8 mouse cellular contexts compared by ENCODE assay signal in genomic region chr17:87282007-87282705, GRCm38 (mm10). TPM values are rescaled to one million over a fixed set of nuclear protein-coding genes. Genes with fewer than 3 reads are reported as not detected.
A peak's percentile ranks its signal among the peaks of the same experiment; 100 is the strongest.
DNase-seq lines count a peak whose midpoint lies in the region; ATAC-seq and TF ChIP-seq lines count a peak whose summit lies in the region.

No protein-coding gene starts in this region.

- H3K9ac ChIP-seq in lung, embryonic 16.5 days (ENCODE audit: low read length): peak overlapping the region; percentile 93

- H3K4me3 ChIP-seq in hindbrain, embryonic 10.5 days: peak overlapping the region; percentile 84
- peak overlapping the region; percentile 82 for H3K4me3 ChIP-seq in lung, embryonic 16.5 days (ENCODE audit: low read length)
- peak overlapping the region; percentile 66 for H3K4me3 ChIP-seq in thymus, adult 2 months (ENCODE audit: control insufficient read depth, insufficient read depth, low read length)

- no peak for TF ChIP-seq POLR2A in thymus, adult 2 months (IDR thresholded peaks at IDR 0.05; ENCODE audit: control insufficient read depth, extremely low read depth, insufficient read depth, low read length, poor library complexity)

- H3K27ac ChIP-seq in hindbrain, embryonic 10.5 days: peak overlapping the region; percentile 96
- peak overlapping the region; percentile 97 for H3K27ac ChIP-seq in lung, embryonic 16.5 days (ENCODE audit: low read length)
- H3K27ac ChIP-seq in thymus, adult 2 months (ENCODE audit: control insufficient read depth, insufficient read depth, low read length): no peak overlapping the region

- no peaks in the 10 kb centered on the region for H3K36me3 ChIP-seq in hindbrain, embryonic 10.5 days
- H3K36me3 ChIP-seq in lung, embryonic 16.5 days (ENCODE audit: control insufficient read depth, insufficient read depth, low read length): no peaks in the 10 kb centered on the region
- H3K36me3 ChIP-seq in thymus, adult 2 months (ENCODE audit: control insufficient read depth, insufficient read depth, low read length): no peaks in the 10 kb centered on the region

- H3K9me3 ChIP-seq in hindbrain, embryonic 10.5 days: no peaks in the 10 kb centered on the region
- no peaks in the 10 kb centered on the region for H3K9me3 ChIP-seq in lung, embryonic 16.5 days (ENCODE audit: control insufficient read depth, low read length)

- no peak for TF ChIP-seq CTCF in thymus, adult 2 months (IDR thresholded peaks at IDR 0.05; ENCODE audit: borderline replicate concordance, control insufficient read depth, extremely low read depth, insufficient read depth, low read length, poor library complexity)

- H3K4me2 ChIP-seq in lung, embryonic 16.5 days (ENCODE audit: low read depth, low read length): peak overlapping the region; percentile 99

- WGBS in hindbrain, embryonic 10.5 days: under 1% methylated on average over 44 of the region's 44 CpGs
- WGBS in lung, embryonic 16.5 days: under 1% methylated on average over 43 of the region's 44 CpGs
- under 1% methylated on average over 44 of the region's 44 CpGs for WGBS in thymus, adult 2 months

- H3K4me1 ChIP-seq in hindbrain, embryonic 10.5 days (replicated peaks): peaks cover 46% of the 10 kb centered on the region
- peaks cover 27% of the 10 kb centered on the region for H3K4me1 ChIP-seq in lung, embryonic 16.5 days (replicated peaks; ENCODE audit: control insufficient read depth, insufficient read depth, low read length)
- peaks cover 31% of the 10 kb centered on the region for H3K4me1 ChIP-seq in thymus, adult 2 months (replicated peaks; ENCODE audit: control insufficient read depth, insufficient read depth, low read length)

- peak; percentile 78 for DNase-seq in MN1 (ENCODE audit: low spot score)
- peak; percentile 40 for DNase-seq in cerebellum, adult 8-10 months
- DNase-seq in hindbrain, embryonic 10.5 days (ENCODE audit: low spot score): peak; percentile 86
- peak; percentile 93 for DNase-seq in layer of hippocampus, adult 9-11 months
- DNase-seq in ovary, adult 18-20 months (ENCODE audit: low spot score): peak; percentile 87
- peak; percentile 89 for DNase-seq in thymus, adult 2 months

- ATAC-seq in frontal cortex, adult (ENCODE audit: low TSS enrichment): peak; percentile 58
- ATAC-seq in lung, embryonic 16.5 days (ENCODE audit: low read depth): peak; percentile 88

- peaks cover 55% of the 10 kb centered on the region for H3K27me3 ChIP-seq in hindbrain, embryonic 10.5 days (ENCODE audit: insufficient read depth, poor library complexity, severe bottlenecking)
- peaks cover 10% of the 10 kb centered on the region; the same call in 1 of the 2 replicates for H3K27me3 ChIP-seq in lung, embryonic 16.5 days (ENCODE audit: control insufficient read depth, insufficient read depth, low read depth, low read length)
- H3K27me3 ChIP-seq in thymus, adult 2 months (ENCODE audit: control insufficient read depth, insufficient read depth, low read length): no peaks in the 10 kb centered on the region

RNA-seq across cellular contexts. Expression of gene Ttc7, which starts 0.5 kb away (rescaled TPM):
- 4.7 and 4.8 TPM in 2 replicates for polyA plus RNA-seq in hindbrain, embryonic 10.5 days (2016; fragmentation: Nextera tagmentation; extraction: Ambion mirVana)
- polyA plus RNA-seq in lung, embryonic 16.5 days (2015; fragmentation: Nextera tagmentation; extraction: Ambion mirVana): 6.1 and 6.4 TPM in 2 replicates
- polyA plus RNA-seq in thymus, adult 2 months (2012; rRNA removed): 93.6 and 148 TPM in 2 replicates

RNA-seq across cellular contexts. Expression of gene Mcfd2, which starts 16.4 kb away (rescaled TPM):
- 70.1 and 73.3 TPM in 2 replicates for polyA plus RNA-seq in hindbrain, embryonic 10.5 days (2016; fragmentation: Nextera tagmentation; extraction: Ambion mirVana)
- polyA plus RNA-seq in lung, embryonic 16.5 days (2015; fragmentation: Nextera tagmentation; extraction: Ambion mirVana): 113 and 118 TPM in 2 replicates
- 46.7 and 48.7 TPM in 2 replicates for polyA plus RNA-seq in thymus, adult 2 months (2012; rRNA removed)

Comparison
In these comparisons a context has a peak if more than half of its experiments do, and no peak if none do; other contexts are left out.
1. DNase-seq: peak in every context shown above with its lines; median percentile 93 in layer of hippocampus, adult 9-11 months; 89 in thymus, adult 2 months; 87 in ovary, adult 18-20 months; 86 in hindbrain, embryonic 10.5 days; 78 in MN1; 40 in cerebellum, adult 8-10 months.
2. RNA of gene Ttc7, which starts 0.5 kb away (polyA plus RNA-seq): 93.6 to 148 TPM in thymus, adult 2 months; 6.1 to 6.4 TPM in lung, embryonic 16.5 days and 4.7 to 4.8 TPM in hindbrain, embryonic 10.5 days; every median in the first group is over 10 times any median in the second.
3. Peak in every context shown above with its lines, with median percentiles within 50 percentile points of each other: H3K4me3 ChIP-seq.